Mouse (Mus musculus) c-Kit-positive CD71-negative TER-119-negative erythroid progenitor cells, embryonic 14.5 days (primary cell): ENCODE results near the gene Tubg2.

Experiments
- DNase-seq: peaks from one replicate; pipeline ENCODE4 v3.0.0-alpha.2; 2013; ENCODE audit warnings: low read depth

The Tubg2 gene

GRCm38 (mm10) chr11:101164677-101165580 lies 9.2 kb downstream of the Tubg2 start:
- DNase-seq = no peak

- DNase-seq = no peak
Measured at GRCm38 (mm10) chr11:101166357-101166756, 10.7 kb downstream of the Tubg2 start.

GRCm38 (mm10) chr11:101167211-101167962 lies 11.7 kb downstream of the Tubg2 start:
- DNase-seq = no peak

- DNase-seq = no peak
Measured at GRCm38 (mm10) chr11:101167963-101168300, 12.2 kb downstream of the Tubg2 start.

- no peak for DNase-seq
Measured at GRCm38 (mm10) chr11:101168301-101168980, 12.7 kb downstream of the Tubg2 start.

- DNase-seq = no peak
Measured at GRCm38 (mm10) chr11:101169301-101170107, 13.8 kb downstream of the Tubg2 start.

- no peak for DNase-seq
Measured at GRCm38 (mm10) chr11:101170354-101170810, 14.7 kb downstream of the Tubg2 start, which contains the start of gene Cntnap1. TSS of gene Cntnap1 (plus strand) at chr11:101170523.

DNA sequence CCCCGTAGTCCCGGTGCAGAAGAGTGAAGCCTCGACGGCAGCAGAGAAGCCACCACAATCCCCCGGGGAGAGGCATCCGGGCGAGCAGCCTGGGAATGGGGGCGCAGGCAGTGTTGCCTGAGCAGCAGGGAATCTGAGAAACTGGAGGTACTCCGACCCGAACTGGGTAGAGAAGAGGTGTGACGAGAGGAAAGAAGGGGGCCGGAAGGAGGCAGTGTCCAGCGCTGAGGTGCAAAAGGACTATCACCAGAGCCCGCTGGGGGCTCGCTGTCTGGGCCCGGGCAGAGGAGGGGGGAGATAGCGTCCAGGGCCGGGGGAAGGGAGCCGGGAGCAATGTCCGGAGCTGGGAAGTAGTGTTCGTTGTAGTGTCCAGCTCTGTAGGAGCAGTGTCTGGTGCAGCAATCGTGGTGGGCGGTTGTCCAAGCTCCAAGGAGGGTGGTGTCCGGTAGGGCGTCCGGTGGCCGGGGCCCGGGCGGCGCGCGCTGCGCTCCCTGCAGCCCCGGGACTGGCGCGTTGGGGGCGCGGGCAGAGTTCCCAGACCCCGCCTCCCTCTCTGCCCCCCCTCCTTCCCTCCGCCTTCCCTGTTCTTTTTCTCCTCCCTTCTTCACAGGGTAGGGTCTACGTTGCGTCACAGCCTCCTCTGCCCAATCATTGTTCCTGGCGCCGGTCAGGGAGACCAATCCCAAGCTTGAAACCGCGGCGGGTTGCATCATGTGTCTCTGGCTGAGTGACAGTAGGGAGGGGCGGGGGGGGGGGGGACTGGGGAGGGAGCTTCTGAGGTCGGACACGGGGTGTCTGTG lies 15.3 kb downstream of the Tubg2 start, which contains the start of gene Plekhh3:
Gene Plekhh3, minus strand, starts transcription at position 541 of the 800 bp plus-strand sequence.
- DNase-seq = peak; percentile 89

- peak; percentile 63 for DNase-seq
Measured at GRCm38 (mm10) chr11:101171721-101172433, 16.2 kb downstream of the Tubg2 start.

- DNase-seq = no peak
Measured at GRCm38 (mm10) chr11:101172434-101172815, 16.7 kb downstream of the Tubg2 start.

DNA sequence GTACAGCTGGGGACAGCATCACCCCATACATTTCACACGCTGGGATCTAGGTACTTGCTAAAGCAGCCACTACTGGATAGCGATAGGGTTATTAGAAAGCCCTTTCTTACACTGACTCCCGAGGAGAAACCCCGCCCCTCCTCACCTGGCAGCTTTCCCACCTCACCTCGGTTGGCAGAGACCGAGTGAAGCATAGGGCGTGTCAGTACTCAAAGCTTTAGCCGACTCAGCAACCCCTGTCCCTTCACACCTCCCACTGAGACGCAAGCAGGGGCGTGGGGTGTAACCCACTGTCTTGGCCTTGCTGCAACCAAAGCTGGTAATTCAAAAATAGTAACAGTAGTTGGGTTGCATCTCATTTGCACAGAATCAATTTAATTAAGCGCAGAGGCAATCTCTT lies 17.4 kb downstream of the Tubg2 start:
- no peak for DNase-seq

GRCm38 (mm10) chr11:101173631-101174388 lies 18.1 kb downstream of the Tubg2 start:
- peak; percentile 70 for DNase-seq

DNA sequence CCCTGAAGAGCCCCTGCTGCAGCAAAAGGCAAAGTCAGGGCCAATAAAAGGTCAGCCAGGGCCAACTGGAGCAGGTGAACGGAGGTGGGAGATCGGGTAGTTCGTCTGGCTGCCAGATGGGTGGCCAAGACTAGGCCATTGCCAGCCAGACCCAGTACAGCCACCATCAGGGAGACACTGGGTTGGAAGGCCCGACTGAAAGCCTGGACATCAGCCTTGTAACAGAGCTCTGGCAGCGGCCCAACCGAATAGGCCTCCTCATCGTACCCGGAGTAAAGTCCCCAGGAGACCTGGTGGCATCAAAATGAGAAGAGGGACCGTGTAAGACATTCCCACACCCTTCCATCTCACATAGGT lies 18.7 kb downstream of the Tubg2 start:
- no peak for DNase-seq

- no peak for DNase-seq
Measured at GRCm38 (mm10) chr11:101174851-101175628, 19.3 kb downstream of the Tubg2 start, which contains the start of gene Ccr10. TSS of gene Ccr10 (minus strand) at chr11:101175443.

GRCm38 (mm10) chr11:101175636-101176116 lies 20.0 kb downstream of the Tubg2 start:
- no peak for DNase-seq

DNA sequence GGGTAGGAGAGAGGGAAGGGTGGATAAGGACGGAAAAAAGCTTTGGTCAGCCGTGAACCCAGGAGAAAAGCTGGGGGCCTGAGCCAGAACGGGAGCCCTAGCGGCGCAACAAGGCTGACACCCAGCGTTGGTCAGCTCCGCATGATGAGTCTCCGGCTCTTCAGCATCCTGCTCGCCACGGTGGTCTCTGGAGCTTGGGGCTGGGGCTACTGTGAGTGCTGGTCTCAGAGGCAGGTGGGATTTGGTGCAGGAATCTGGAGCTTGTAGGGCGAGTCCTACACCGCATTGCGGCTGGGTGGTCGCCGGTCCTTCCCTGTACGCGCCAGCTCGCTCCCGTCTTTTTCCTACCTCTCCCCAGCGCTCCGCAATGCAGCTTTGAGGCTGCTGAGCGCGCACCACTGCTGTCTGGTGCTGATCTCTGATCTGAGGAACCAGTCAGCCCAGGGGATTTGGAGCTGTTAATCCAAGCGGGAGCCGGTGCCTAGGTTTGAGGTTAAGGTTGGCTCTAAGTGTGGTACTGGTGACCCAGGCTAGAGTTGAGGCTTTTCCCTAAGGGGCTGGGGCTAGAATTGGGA lies 20.5 kb downstream of the Tubg2 start:
- no peak for DNase-seq

GRCm38 (mm10) chr11:101176933-101177773 lies 21.4 kb downstream of the Tubg2 start:
- no peak for DNase-seq
